Mouse (Mus musculus): ENCODE measurements around the gene Ubxn11. TPM values are rescaled to one million over a fixed set of nuclear protein-coding genes. Genes with fewer than 3 reads are reported as not detected.

Gene Ubxn11
- polyA plus RNA-seq, 1 experiment from 2014 or later, result 11.1 TPM

GRCm38 (mm10) chr4:134122281-134122680, 19.9 kb downstream of the Ubxn11 start:
- no peak for ATAC-seq (replicated peaks; ENCODE audit: low FRiP score)
- Histone ChIP-seq H3K9ac (no peak overlapping the region), H3K27ac (no peak overlapping the region), H3K4me2 (no peak overlapping the region), H3K4me1 (peaks cover 51% of the 10 kb centered on the region), H3K36me3 (0 out of 2 replicates have a peak, but pooled peaks cover 3% of the 10 kb centered on the region), H3K4me3 (replicated peaks) (no peak overlapping the region), H3K9me3 (replicated peaks) (no peaks in the 10 kb centered on the region), H3K27me3 (no peaks in the 10 kb centered on the region)
- WGBS, result 22% methylated on average over 3 of the region's 3 CpGs

- H3K27ac ChIP-seq, result no peak overlapping the region
- no peaks in the 10 kb centered on the region for H3K9me3 ChIP-seq (replicated peaks)
- WGBS, result 96% methylated on average over 6 of the region's 6 CpGs
- H3K4me2 ChIP-seq, result no peak overlapping the region
- no peak overlapping the region for H3K9ac ChIP-seq
- no peak overlapping the region for H3K4me3 ChIP-seq (replicated peaks)
- no peak for ATAC-seq (replicated peaks; ENCODE audit: low FRiP score)
- H3K36me3 ChIP-seq, result 0 out of 2 replicates have a peak, but pooled peaks cover 3% of the 10 kb centered on the region
- no peaks in the 10 kb centered on the region for H3K27me3 ChIP-seq
- peaks cover 57% of the 10 kb centered on the region for H3K4me1 ChIP-seq
These were observed 20.8 kb downstream of the Ubxn11 start for GRCm38 (mm10) chr4:134123147-134123546.

DNA sequence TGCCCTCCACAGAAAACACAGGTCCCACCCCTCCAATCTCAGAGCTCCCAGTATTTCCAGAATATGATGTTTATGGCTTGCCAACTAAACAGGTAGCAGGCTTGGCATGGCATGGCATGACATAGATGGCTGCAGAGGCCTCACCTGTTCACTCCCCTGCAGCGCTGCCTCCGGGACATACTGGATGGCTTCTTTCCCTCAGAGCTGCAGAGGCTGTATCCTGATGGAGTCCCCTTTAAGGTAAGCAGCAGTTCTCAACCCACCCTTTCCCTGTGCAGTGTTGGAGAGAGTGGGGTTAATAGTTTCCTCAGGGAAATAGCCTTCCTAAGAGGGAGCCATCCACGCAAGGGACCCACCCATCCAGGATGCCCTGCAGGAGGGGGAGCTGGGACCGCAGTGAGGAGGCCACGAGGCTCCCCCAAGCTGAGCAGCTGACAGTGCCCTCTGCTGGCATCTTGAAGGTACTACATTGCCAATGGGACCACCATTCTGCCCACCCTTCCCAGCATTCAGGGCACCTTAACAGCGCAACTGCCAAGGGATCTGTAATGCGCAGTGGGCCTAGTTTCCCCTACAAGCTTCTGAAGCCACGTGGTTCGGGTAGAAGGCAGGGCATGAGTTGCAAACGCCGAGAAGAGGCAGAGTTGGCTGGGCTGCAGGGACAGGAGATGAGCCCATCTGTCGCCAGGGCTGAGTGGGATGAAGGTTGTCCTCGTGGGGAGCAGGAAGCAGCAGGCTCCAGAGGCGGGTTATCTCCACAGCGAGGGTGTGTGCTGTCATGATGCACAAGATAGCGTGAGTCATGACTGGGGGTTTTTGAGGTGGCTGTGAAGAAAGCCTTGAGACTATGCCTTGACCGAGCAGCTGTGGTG, 21.5 kb downstream of the Ubxn11 start:
- Histone ChIP-seq H3K27ac (no peak overlapping the region), H3K4me1 (peaks cover 51% of the 10 kb centered on the region), H3K4me3 (replicated peaks) (no peak overlapping the region), H3K9me3 (replicated peaks) (no peaks in the 10 kb centered on the region), H3K27me3 (no peaks in the 10 kb centered on the region), H3K9ac (no peak overlapping the region), H3K4me2 (no peak overlapping the region), H3K36me3 (0 out of 2 replicates have a peak, but pooled peaks cover 3% of the 10 kb centered on the region)
- 27% methylated on average over 17 of the region's 17 CpGs for WGBS
- no peak for ATAC-seq (replicated peaks; ENCODE audit: low FRiP score)

DNA sequence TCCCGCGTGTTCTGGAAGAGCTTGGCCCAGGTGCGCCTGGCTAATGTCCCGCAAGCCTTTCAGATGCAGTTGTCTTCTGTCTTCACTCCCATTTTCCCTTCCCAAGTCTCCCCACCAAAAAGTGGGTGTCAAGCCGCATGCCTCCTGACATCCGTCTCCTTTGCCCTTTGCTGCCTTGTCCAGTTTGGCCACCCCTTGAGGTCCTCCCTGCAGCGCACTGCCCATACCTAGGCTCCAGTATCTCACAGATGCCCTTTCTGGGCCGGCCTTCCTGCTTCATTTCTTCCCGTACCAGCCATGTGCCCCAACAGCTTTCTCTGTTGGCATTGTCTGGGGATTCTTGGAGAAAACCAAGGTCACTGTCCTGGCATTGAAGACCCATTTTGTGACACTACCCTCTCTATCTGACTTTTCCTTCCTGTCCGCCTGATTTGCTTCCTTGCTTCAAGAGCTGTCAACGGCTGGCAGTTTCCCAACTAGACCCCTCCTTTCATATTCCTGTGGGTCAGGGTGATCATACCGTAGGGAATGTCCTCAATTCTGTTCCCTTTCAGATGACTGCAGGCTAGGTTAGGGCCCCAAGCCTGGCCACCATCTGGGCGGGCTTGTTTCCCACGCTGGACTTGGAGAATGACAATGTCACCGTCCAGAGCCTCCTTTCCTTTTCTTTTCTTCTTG, 23.2 kb downstream of the Ubxn11 start:
- no peak for ATAC-seq (replicated peaks; ENCODE audit: low FRiP score)

DNA sequence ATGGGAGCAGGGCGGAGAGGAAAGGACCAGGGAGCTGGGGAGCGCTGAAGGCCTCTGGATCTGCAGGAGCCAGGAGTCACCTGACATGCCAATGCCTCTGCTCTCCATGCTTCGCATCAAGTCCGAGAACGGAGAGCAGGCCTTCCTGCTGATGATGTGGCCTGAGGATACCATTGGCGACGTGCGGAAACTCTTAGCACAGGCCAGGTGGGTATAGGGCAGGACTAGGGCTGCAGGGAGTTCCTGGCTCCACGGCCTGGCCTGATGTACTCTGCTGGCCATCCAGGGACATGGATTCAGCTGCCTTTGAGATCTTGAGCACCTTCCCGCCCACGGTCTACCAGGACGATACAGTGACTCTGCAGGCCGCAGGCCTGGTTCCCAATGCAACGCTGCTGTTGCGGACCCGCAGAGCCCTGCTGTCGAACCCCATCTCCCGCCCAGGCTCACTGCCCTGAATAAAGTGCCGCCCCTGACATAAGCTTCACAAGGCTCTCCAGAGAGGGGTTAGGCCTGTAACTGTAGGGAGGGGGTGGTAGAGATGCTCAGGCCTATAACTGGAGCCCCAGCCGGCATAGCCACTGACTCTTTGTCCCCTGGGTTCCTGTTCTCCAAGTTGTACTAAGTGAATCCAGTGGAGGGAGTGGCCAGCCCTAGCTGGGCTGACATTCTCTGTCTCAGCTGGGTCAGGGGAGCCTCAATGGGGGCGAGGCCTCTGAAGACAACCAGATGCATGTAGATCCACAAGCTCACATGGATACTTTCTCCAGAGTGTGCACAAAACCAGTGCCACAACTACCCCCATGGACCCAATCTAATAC, 24.1 kb downstream of the Ubxn11 start:
- Histone ChIP-seq H3K4me3 (replicated peaks) (no peak overlapping the region), H3K9me3 (replicated peaks) (no peaks in the 10 kb centered on the region), H3K4me1 (peaks cover 56% of the 10 kb centered on the region), H3K4me2 (peak overlapping the region; percentile 87), H3K36me3 (peaks cover 12% of the 10 kb centered on the region; the same call in 1 of the 2 replicates), H3K9ac (no peak overlapping the region), H3K27me3 (no peaks in the 10 kb centered on the region), H3K27ac (no peak overlapping the region)
- 89% methylated on average over 21 of the region's 21 CpGs for WGBS
- ATAC-seq (replicated peaks; ENCODE audit: low FRiP score), result no peak

More for the DNA sequence above, 23.2 kb downstream of the Ubxn11 start:
- Histone ChIP-seq H3K4me3 (replicated peaks) (no peak overlapping the region), H3K36me3 (peaks cover 6% of the 10 kb centered on the region; the same call in 1 of the 2 replicates), H3K27me3 (no peaks in the 10 kb centered on the region), H3K4me1 (peaks cover 62% of the 10 kb centered on the region), H3K4me2 (no peak overlapping the region), H3K9ac (no peak overlapping the region), H3K9me3 (replicated peaks) (no peaks in the 10 kb centered on the region), H3K27ac (no peak overlapping the region)
- WGBS, result 85% methylated on average over 15 of the region's 15 CpGs

GRCm38 (mm10) chr4:134127121-134127455, 24.7 kb downstream of the Ubxn11 start:
- Histone ChIP-seq H3K27ac (no peak overlapping the region), H3K4me3 (replicated peaks) (peak overlapping the region; percentile 60; the same call in 1 of the 2 replicates), H3K9me3 (replicated peaks) (no peaks in the 10 kb centered on the region), H3K27me3 (no peaks in the 10 kb centered on the region), H3K4me2 (peak overlapping the region; percentile 87), H3K4me1 (peaks cover 53% of the 10 kb centered on the region), H3K9ac (0 out of 2 replicates have a peak overlapping the region, but pooled peaks have one; percentile 78), H3K36me3 (peaks cover 12% of the 10 kb centered on the region; the same call in 1 of the 2 replicates)
- ATAC-seq (replicated peaks; ENCODE audit: low FRiP score), result no peak
- 81% methylated on average over 7 of the region's 7 CpGs for WGBS

DNA sequence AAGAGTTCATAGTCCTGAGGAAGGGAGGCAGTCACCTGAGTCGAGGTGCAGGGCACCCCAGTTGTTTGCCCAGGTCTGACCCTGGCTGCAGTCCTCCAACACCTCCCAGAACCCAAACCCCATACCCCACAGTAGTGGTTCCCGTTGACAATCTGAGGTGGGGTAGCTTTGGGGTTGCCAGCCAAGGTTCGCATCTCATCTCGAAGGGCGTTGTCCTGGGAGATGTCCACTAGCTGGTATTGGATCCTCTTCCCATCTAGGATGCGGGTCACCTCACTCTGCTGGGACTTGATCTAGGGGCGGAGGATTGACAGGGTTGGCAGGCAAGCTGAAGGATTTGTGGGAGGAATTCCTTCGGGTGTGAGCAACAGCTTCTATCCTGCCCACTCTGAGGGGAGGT, 25.4 kb downstream of the Ubxn11 start:
- H3K9me3 ChIP-seq (replicated peaks), result no peaks in the 10 kb centered on the region
- no peaks in the 10 kb centered on the region for H3K27me3 ChIP-seq
- H3K4me1 ChIP-seq, result peaks cover 48% of the 10 kb centered on the region
- peak overlapping the region; percentile 78 for H3K9ac ChIP-seq
- peak overlapping the region; percentile 87 for H3K4me2 ChIP-seq
- no peak for ATAC-seq (replicated peaks; ENCODE audit: low FRiP score)
- peak overlapping the region; percentile 60 for H3K4me3 ChIP-seq (replicated peaks)
- 47% methylated on average over 8 of the region's 8 CpGs for WGBS
- H3K36me3 ChIP-seq, result peaks cover 14% of the 10 kb centered on the region; the same call in 1 of the 2 replicates
- no peak overlapping the region for H3K27ac ChIP-seq

DNA sequence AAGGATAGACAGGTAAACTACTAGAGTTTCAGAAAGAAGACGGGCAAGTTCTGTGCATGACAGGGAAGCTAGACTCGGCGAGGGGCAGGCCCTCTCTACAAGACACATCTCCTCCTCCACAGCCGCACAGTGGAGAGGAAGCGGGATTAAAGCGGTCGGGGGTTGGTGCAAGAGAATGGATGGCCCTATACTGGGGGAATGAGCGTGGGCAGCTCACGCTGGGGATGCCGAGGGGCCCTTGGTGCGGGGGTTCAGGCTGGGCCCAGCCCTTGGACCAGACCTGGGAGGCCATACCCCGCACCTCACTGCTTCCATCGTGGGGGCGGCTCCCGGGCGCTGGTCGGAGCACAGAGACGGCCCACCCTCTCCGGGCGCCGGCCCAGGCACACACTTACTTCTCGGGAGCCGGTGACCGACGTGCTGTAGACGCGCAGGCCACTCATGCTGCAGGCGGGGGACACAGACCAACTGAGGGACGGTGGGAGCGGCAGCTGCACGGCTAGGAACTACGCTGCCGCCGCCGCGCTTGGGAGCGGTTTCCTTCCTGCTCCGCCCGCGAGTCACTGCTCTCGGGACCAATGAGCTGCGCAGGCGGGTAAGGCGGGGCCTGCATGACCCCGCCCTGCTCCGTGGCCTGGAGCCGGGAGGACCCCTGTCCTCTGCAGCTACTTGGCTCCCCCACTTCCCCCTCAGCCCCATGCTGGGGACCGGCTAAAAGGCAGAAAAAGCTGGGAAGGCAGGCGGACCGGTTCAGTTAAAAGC, 26.0 kb downstream of the Ubxn11 start, which contains the start of gene Sh3bgrl3:
Gene Sh3bgrl3, minus strand, starts transcription at position 569 of the 762 bp plus-strand sequence.
- WGBS, result under 1% methylated on average over 46 of the region's 50 CpGs
- H3K4me3 ChIP-seq (replicated peaks), result peak within 1 kb of the TSS; percentile 60

DNA sequence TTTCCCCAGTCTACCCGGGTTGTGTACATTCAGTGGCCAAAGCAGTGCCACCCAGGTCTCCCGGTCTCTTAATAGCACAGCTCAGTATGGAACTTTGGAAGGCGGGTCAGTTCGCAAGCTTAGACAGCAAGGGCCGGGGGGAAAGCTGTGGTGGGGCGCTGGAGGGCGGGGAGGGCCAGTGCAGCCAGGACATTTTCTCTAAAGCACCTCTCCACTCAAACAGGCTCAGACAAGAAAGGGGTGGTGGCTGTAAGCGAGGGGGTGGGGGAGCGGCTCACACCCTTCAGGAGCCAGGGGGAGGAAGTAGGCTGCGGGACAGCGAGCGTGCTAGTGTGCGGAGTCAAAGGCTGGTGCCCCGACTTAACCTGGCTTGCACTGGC, 26.6 kb downstream of the Ubxn11 start:
- Histone ChIP-seq H3K9ac (peak overlapping the region; percentile 53), H3K36me3 (peaks cover 14% of the 10 kb centered on the region; the same call in 1 of the 2 replicates), H3K27me3 (no peaks in the 10 kb centered on the region), H3K4me2 (peak overlapping the region; percentile 87), H3K4me3 (replicated peaks) (peak overlapping the region; percentile 60), H3K9me3 (replicated peaks) (no peaks in the 10 kb centered on the region), H3K27ac (peak overlapping the region; percentile 94), H3K4me1 (peaks cover 45% of the 10 kb centered on the region)
- peak; percentile 58 for ATAC-seq (replicated peaks; ENCODE audit: low FRiP score)
- 2% methylated on average over 14 of the region's 14 CpGs for WGBS

More for the DNA sequence above, 26.0 kb downstream of the Ubxn11 start, which contains the start of gene Sh3bgrl3:
- peak; percentile 95 for ATAC-seq (replicated peaks; ENCODE audit: low FRiP score)
- peak within 1 kb of the TSS; percentile 87 for H3K4me2 ChIP-seq
- no peaks in the 10 kb centered on the region for H3K27me3 ChIP-seq
- H3K4me1 ChIP-seq, result peaks cover 48% of the 10 kb centered on the region
- H3K9me3 ChIP-seq (replicated peaks), result no peaks in the 10 kb centered on the region
- H3K9ac ChIP-seq, result peak within 1 kb of the TSS; percentile 78
- H3K36me3 ChIP-seq, result peaks cover 14% of the 10 kb centered on the region; the same call in 1 of the 2 replicates
- peak within 1 kb of the TSS; percentile 94 for H3K27ac ChIP-seq

DNA sequence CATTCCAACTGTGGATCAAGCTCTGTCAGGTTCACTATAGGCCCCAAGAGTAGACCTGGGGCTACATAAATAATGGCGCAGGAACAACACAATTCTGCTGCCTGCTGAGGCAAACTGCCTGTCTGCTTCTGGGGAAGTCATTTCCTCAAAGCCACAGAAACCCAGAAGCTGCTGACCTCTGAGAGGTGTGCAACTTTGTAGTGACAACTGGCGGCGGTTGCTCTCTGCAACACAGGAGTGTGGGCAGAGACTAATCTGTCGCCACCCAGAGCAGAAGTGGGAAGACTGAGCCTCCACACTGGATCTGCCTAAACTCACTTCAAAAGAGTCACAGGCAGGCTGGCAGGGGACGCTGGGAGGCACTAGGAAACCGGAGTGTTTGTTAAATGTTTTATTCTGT, 27.1 kb downstream of the Ubxn11 start:
- peaks cover 14% of the 10 kb centered on the region; the same call in 1 of the 2 replicates for H3K36me3 ChIP-seq
- peak overlapping the region; percentile 60 for H3K4me3 ChIP-seq (replicated peaks)
- no peaks in the 10 kb centered on the region for H3K27me3 ChIP-seq
- ATAC-seq (replicated peaks; ENCODE audit: low FRiP score), result no peak
- peaks cover 40% of the 10 kb centered on the region for H3K4me1 ChIP-seq
- 38% methylated on average over 6 of the region's 6 CpGs for WGBS
- peak overlapping the region; percentile 87 for H3K4me2 ChIP-seq
- peak overlapping the region; percentile 94 for H3K27ac ChIP-seq
- H3K9me3 ChIP-seq (replicated peaks), result no peaks in the 10 kb centered on the region
- peak overlapping the region; percentile 53; the same call in 1 of the 2 replicates for H3K9ac ChIP-seq

DNA sequence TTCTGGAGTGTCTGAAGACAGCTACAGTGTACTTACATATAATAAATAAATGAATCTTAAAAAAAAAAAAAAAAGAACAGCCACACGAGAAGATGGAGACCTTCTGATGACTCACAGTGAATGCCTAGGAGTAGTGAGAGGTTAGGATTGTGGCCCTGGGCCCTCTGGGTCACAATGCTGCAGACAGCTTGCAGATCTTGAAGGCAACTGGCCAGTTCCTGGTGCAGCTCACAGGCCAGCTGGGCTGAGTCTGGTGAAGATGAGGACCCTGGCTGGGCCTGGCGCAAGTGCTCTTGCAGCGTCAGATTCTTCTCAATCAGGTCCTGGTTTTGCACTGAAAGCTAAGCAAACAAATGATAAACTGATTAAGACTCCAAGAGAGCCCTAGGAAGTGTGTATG, 29.7 kb downstream of the Ubxn11 start:
- Histone ChIP-seq H3K36me3 (peaks cover 12% of the 10 kb centered on the region; the same call in 1 of the 2 replicates), H3K4me1 (peaks cover 34% of the 10 kb centered on the region), H3K9ac (no peak overlapping the region), H3K27ac (no peak overlapping the region; the same call in 1 of the 2 replicates), H3K4me2 (no peak overlapping the region), H3K27me3 (no peaks in the 10 kb centered on the region), H3K4me3 (replicated peaks) (no peak overlapping the region), H3K9me3 (replicated peaks) (no peaks in the 10 kb centered on the region)
- WGBS, result 83% methylated on average over 3 of the region's 3 CpGs
- ATAC-seq (replicated peaks; ENCODE audit: low FRiP score), result no peak
